Mouse (Mus musculus) midbrain, embryonic 15.5 days (tissue): ENCODE results near the gene Gm20388. TPM values are rescaled to one million over a fixed set of nuclear protein-coding genes. Genes with fewer than 3 reads are reported as not detected.

ENCODE experiments used
- ATAC-seq: fragments of 200-750 bp; cut with Nextera tagmentation; replicated peaks from 2 replicates; pipeline ENCODE4 v1.8.0; 2017; ENCODE audit warnings: moderate TSS enrichment
- H3K27ac ChIP-seq: fragments of 300-500 bp; sonication (generic); 2 replicates; pipeline ENCODE4 v1.5.1; 2015; ENCODE audit warnings: mild to moderate bottlenecking, inconsistent platforms
- H3K27me3 ChIP-seq: fragments of 300-500 bp; sonication (generic); replicated peaks from 2 replicates; pipeline ENCODE4 v1.6.1; 2015; ENCODE audit warnings: inconsistent platforms
- H3K36me3 ChIP-seq: fragments of 300-500 bp; sonication (generic); replicated peaks from 2 replicates; pipeline ENCODE4 v1.6.1; 2015; ENCODE audit warnings: inconsistent platforms
- H3K4me1 ChIP-seq: fragments of 300-500 bp; sonication (generic); 2 replicates; pipeline ENCODE4 v1.6.1; 2015; ENCODE audit warnings: inconsistent platforms
- H3K4me2 ChIP-seq: fragments of 300-500 bp; sonication (generic); 2 replicates; pipeline ENCODE4 v1.6.1; 2015; ENCODE audit warnings: inconsistent platforms, mild to moderate bottlenecking, moderate library complexity
- H3K4me3 ChIP-seq: fragments of 300-500 bp; sonication (generic); 2 replicates; pipeline ENCODE4 v1.5.1; 2015; ENCODE audit warnings: mild to moderate bottlenecking, inconsistent platforms
- H3K9ac ChIP-seq: fragments of 300-500 bp; sonication (generic); 2 replicates; pipeline ENCODE4 v1.6.1; 2015; ENCODE audit warnings: mild to moderate bottlenecking, inconsistent platforms
- H3K9me3 ChIP-seq: fragments of 300-500 bp; sonication (generic); 2 replicates; pipeline ENCODE4 v1.6.1; 2016; ENCODE audit warnings: inconsistent platforms
- WGBS: fragments of 180-500 bp; shearing (Covaris S2); methylation state at CpG from one replicate; pipeline ENCODE4 v1.1.7; 2015; ENCODE audit warnings: mixed read lengths; 5-methylcytosine and 5-hydroxymethylcytosine counted together
- polyA plus RNA-seq: library from polyadenylated mRNA; unstranded; fragments of >200 nt; fragmentation: Nextera tagmentation; extraction: Ambion mirVana; gene quantifications from 2 replicates; pipeline ENCODE4 v1.2.1, GENCODE M21; 2015

Gene Gm20388
- polyA plus RNA-seq, 1 experiment from 2014 or later = 5.6 TPM

DNA sequence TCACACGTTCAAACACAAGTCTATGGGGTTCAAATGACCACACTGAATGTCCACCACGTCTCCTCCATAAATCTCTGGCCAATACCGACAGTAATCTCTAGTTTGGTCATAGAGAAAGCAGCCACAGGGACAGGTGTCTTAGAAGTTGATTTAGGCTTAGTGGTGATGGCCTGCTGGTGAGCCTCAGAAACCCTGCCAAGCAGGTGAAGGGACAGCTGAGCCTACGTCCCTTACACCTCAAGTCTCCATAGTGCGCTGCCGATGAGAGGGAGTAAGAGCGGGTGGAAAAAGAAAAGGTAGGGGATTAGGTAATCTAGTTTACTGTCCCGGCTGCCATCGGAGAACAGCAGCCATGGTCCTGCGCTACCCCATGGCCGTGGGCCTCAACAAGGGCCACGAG is 2925.6 kb downstream of the Gm20388 start:
- 89% methylated on average over 12 of the region's 12 CpGs for WGBS
- Histone ChIP-seq H3K4me2 (no peak overlapping the region), H3K9ac (no peak overlapping the region), H3K27me3 (no peaks in the 10 kb centered on the region), H3K36me3 (no peaks in the 10 kb centered on the region), H3K4me1 (no peaks in the 10 kb centered on the region), H3K9me3 (no peaks in the 10 kb centered on the region), H3K27ac (no peak overlapping the region), H3K4me3 (no peak overlapping the region)
- no peak for ATAC-seq

DNA sequence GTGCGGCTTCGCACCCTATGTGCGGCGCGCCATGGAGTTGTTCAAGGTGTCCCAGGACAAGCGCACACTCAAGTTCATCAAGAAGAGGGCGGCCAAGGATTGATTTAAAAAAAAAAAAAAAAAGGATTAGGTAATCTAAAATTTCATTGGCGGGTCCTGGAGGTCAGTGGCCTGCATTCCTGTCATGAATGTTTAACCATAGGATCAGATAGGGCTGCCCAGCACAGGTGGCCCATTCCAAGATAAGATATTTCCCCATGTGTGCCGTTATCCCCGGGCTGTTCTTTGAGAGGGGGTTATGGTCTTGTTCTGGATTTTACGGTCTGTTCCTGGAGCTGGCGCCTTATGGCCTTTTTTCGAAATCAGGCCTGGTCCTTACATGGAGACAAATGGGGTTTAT is 2926.1 kb downstream of the Gm20388 start:
- no peak for ATAC-seq
- Histone ChIP-seq H3K27ac (no peak overlapping the region), H3K36me3 (no peaks in the 10 kb centered on the region), H3K9me3 (no peaks in the 10 kb centered on the region), H3K4me2 (no peak overlapping the region), H3K4me3 (no peak overlapping the region), H3K4me1 (no peaks in the 10 kb centered on the region), H3K27me3 (no peaks in the 10 kb centered on the region), H3K9ac (no peak overlapping the region)
- 91% methylated on average over 13 of the region's 13 CpGs for WGBS

DNA sequence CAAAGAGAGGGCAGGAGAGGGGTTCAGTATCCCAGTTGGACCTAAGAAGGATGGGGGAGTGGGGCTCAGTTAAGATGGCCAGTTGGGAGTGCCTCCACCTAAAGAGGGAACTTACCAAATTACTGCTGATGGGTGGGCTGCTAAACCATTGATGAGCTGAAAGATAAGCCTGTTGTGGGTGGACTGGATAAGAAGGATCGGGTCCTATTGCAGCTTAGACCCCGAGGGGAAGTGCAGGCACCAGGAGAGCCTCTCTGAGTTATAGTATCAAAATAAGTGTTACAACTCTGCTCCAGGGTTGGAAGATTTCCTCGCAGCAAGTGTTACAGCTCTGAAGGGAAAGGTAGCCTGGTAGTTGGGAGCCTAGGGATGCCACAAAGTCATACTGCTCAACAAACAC is 2933.5 kb downstream of the Gm20388 start:
- no peaks in the 10 kb centered on the region for H3K27me3 ChIP-seq
- 75% methylated on average over 3 of the region's 3 CpGs for WGBS
- H3K4me2 ChIP-seq = no peak overlapping the region
- H3K27ac ChIP-seq = no peak overlapping the region
- no peak overlapping the region for H3K4me3 ChIP-seq
- H3K36me3 ChIP-seq = no peaks in the 10 kb centered on the region
- no peak overlapping the region for H3K9ac ChIP-seq
- H3K4me1 ChIP-seq = 0 out of 2 replicates have a peak, but pooled peaks cover 4% of the 10 kb centered on the region
- H3K9me3 ChIP-seq = no peaks in the 10 kb centered on the region
- ATAC-seq = no peak

DNA sequence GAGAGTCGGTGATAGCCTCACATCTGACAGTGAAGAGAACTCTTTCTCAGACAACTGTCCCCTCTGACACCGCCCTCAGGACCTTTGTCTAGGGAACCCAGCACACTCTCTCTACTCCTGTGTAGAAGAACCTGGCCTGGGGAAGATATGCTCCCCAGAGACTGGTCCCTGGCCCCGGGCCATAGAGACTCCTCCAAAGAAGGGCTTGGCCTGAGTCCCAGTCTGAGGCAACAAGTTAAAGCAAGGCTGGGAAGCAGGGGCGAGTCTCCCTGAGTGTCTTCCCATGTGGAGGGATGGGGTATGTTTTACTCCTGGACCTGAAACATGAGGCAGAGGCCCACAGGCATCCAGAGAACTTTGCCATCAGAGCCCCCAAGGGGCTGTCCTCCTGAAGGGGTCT is 2935.0 kb downstream of the Gm20388 start:
- Histone ChIP-seq H3K27ac (no peak overlapping the region), H3K4me3 (no peak overlapping the region), H3K27me3 (no peaks in the 10 kb centered on the region), H3K9me3 (no peaks in the 10 kb centered on the region), H3K4me2 (no peak overlapping the region), H3K9ac (no peak overlapping the region), H3K36me3 (no peaks in the 10 kb centered on the region), H3K4me1 (0 out of 2 replicates have a peak, but pooled peaks cover 4% of the 10 kb centered on the region)
- 80% methylated on average over 4 of the region's 4 CpGs for WGBS
- no peak for ATAC-seq

DNA sequence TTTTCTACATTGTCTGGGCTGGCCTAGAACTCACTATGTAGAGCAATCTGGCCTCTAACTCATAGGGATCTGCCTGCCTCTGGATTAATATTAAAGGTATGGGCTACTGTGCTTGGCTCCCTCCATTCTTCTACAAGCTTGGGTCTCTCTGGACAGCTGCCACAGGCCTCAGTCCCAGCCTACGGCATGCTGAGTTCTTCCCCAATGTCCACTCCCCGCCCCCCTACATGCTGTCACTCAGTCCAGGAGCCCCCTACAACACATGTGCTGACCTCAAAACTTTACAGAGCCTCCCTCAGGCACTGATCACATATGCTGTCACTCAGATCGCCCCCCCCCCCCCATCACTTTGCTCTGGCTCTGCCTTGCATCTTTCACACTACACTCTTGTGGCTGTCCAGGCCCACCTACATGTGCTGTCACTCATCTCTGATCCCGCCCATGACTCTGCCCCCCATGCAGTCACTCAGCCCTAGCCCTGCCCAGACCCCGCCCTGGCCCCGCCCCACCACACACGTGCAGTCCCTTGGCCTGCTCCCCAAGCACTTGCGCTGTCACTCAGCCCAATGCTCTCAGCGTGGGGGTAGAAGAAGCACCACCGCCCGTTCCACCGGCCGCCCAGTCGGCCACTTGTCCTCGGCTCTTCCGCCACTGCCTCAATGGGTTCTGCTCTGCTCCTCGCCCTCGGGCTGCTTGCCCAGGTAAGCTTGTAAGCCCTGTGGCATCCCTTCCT is 2937.4 kb downstream of the Gm20388 start, which contains the start of gene Cdh15:
Cdh15 (plus strand) TSS at position 138 of the 733 bp plus-strand sequence.
- no peaks in the 10 kb centered on the region for H3K27me3 ChIP-seq
- no peaks in the 10 kb centered on the region for H3K36me3 ChIP-seq
- 0 out of 2 replicates have a peak, but pooled peaks cover 4% of the 10 kb centered on the region for H3K4me1 ChIP-seq
- no peaks in the 10 kb centered on the region for H3K9me3 ChIP-seq
- no peak within 1 kb of the TSS for H3K9ac ChIP-seq
- peak within 1 kb of the TSS; percentile 26 for H3K4me2 ChIP-seq
- H3K4me3 ChIP-seq = no peak within 1 kb of the TSS
- peak; percentile 84 for ATAC-seq
- no peak within 1 kb of the TSS for H3K27ac ChIP-seq
- 17% methylated on average over 18 of the region's 18 CpGs for whole genome bisulfite sequencing

DNA sequence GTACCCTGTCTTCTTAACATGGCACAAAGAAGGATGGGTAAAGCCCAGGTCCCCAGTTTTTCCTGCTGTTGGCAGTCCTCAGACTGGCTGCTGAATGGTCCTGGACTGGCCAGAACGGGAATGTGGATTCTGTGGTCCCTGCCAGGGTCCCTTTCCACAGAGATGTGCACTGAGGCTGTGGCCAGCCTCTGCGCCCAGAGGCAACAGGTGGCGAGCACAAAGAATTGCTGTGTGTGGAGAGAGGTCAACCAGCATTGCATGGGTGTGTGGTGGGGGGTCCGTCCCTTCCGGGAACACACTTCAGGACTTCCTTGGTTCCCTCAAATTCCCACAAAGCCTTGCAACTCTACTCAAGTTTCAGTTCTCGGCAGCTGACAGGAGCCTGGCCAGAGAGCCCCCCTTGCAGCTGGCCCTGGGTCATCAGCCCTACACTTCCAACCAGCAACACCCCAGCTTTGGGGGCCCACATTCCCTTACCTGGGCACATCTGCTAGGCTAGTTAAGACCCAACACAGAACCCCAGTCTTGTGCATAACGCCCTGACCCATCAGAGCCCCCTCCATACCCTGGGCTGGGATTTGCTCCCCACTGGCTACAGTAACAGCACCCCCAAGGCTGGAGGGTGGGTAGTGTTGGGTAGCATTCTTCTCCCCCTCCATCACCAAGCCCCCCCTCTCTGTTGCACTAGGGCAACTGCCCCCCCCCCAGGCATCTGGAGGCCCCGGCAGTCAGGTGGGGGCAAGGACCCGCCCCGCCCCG is 2938.7 kb downstream of the Gm20388 start:
- 74% methylated on average over 11 of the region's 11 CpGs for WGBS

DNA sequence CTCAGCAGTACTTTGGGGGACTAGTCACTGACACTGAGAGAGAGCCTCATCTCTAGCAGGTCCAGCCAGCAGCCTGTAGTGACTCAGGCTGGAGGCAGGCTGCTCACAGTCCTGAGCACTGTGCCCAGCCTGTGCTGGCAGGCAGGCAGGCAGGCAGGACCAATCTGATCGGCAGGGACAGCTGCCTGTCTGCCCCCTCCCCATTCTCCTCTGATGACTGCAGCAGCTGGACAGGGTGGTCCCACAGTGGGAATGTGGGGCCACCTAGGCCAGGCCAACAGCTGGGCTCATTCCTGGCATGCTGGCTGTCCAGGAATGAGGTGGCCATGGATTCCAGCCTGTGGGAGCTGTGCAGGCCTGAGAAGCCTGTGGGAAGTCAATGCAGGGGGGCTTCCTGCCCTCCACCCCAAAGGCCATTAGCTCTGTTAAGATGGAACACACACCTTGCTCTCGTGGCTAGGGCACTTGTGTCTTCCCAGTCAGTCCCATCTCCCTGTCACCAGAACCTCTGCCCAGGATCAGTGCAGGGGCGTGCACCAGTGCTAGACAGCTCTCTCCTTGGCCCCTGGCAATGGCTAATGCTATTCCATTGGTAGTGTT is 2940.1 kb downstream of the Gm20388 start:
- H3K9me3 ChIP-seq = no peaks in the 10 kb centered on the region
- no peak overlapping the region for H3K4me2 ChIP-seq
- H3K4me3 ChIP-seq = no peak overlapping the region
- no peaks in the 10 kb centered on the region for H3K27me3 ChIP-seq
- no peak overlapping the region for H3K9ac ChIP-seq
- no peak overlapping the region for H3K27ac ChIP-seq
- H3K4me1 ChIP-seq = peaks cover 12% of the 10 kb centered on the region; the same call in 1 of the 2 replicates
- no peak for ATAC-seq
- WGBS = 72% methylated on average over 3 of the region's 3 CpGs
- H3K36me3 ChIP-seq = no peaks in the 10 kb centered on the region

More for the DNA sequence above, 2938.7 kb downstream of the Gm20388 start:
- Histone ChIP-seq H3K9me3 (no peaks in the 10 kb centered on the region), H3K27me3 (no peaks in the 10 kb centered on the region), H3K4me3 (no peak overlapping the region), H3K36me3 (no peaks in the 10 kb centered on the region), H3K4me1 (peaks cover 12% of the 10 kb centered on the region; the same call in 1 of the 2 replicates), H3K4me2 (no peak overlapping the region), H3K27ac (no peak overlapping the region), H3K9ac (no peak overlapping the region)
- no peak for ATAC-seq

DNA sequence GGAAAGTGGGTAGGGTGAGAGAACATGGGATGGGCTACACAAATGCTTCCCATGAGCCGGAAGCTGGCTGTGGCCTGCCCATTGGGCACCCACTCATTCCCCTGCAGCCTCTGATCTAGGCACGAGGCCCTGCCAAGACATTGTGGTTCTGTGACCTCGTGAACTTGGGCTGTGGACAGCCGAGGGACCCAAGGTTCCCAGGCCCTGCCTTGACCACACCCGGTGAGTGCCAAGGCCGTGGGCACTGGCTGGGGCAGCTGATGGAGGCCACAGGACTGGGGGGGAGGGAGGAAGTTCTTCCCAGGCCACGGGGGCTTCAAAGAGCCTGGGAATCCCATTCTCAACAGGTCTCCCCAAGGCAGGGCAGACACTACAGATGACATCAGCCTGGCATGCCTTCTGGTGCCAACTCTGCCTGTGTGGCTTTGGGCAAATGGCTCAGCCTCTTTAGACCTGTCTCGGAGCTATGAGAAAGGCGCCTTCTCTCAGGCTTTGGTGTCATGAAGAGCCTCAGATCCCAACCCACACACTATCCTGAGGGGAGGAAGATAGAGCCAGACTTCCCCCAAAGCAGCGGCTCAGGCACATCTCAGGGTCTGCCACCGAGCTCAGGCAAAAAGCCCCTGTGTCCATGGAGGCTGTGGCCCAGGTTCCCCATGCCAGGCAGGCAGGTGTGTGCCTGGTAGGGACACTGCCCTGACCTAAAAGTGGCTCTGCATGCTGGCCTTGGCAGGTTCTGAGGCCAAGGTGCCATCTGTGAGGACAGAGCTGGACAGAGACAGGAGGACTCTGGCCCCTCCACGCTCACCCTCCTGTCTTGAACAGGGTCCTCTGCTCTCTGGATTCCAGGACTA is 2941.3 kb downstream of the Gm20388 start:
- no peak for ATAC-seq

DNA sequence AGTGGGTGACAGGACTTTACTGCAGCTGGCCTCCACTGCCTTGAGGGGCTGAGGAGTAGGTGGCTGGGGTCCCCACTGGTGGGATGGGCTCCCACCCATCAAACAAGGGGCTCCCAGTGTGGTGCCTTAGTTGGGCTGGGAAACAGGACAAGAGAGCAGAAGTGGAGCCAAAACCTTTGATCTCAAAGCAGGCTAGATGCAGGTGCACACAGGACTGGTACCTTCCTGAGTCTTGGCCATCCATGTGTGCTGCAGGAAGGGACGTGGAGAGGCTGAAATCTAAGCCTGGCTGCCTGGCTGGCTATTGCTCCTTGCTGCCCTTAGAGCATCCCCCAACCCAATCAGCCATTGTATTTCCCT is 2941.9 kb downstream of the Gm20388 start:
- H3K4me2 ChIP-seq = no peak overlapping the region
- no peaks in the 10 kb centered on the region for H3K9me3 ChIP-seq
- no peak overlapping the region for H3K27ac ChIP-seq
- ATAC-seq = no peak
- peaks cover 12% of the 10 kb centered on the region; the same call in 1 of the 2 replicates for H3K4me1 ChIP-seq
- 56% methylated on average over 1 of the region's 1 CpGs for WGBS
- no peak overlapping the region for H3K9ac ChIP-seq
- H3K27me3 ChIP-seq = no peaks in the 10 kb centered on the region
- no peaks in the 10 kb centered on the region for H3K36me3 ChIP-seq
- no peak overlapping the region for H3K4me3 ChIP-seq

More for the DNA sequence above, 2941.3 kb downstream of the Gm20388 start:
- Histone ChIP-seq H3K27ac (no peak overlapping the region), H3K36me3 (no peaks in the 10 kb centered on the region), H3K9me3 (no peaks in the 10 kb centered on the region), H3K27me3 (no peaks in the 10 kb centered on the region), H3K4me1 (peaks cover 12% of the 10 kb centered on the region; the same call in 1 of the 2 replicates), H3K4me3 (no peak overlapping the region), H3K9ac (no peak overlapping the region), H3K4me2 (no peak overlapping the region)
- WGBS = 82% methylated on average over 12 of the region's 12 CpGs

DNA sequence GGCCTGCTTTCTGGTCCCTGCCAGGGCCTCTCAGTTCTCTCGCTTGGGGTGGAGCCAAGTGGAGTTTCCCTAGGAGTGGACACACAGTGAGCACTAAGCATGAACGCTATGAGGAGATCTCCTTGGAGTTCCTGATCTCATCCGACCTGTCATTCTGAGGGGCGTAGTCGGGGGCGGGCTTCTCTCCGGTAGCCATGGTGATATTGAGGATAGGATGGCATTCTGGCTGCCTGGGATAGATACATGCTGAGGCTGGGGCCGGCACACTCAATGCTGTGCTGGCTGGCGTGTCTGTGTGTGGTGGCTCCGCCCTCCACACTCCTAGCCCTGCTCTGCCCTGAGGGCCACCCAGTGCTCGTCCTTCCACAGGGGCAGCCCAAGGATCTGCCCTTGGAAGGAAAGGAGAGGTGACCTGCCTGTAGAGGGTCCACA is 2942.7 kb downstream of the Gm20388 start:
- H3K36me3 ChIP-seq = no peaks in the 10 kb centered on the region
- no peak overlapping the region for H3K27ac ChIP-seq
- no peak overlapping the region for H3K4me3 ChIP-seq
- H3K9ac ChIP-seq = no peak overlapping the region
- peak; percentile 63; the same call in 1 of the 2 replicates for ATAC-seq
- no peak overlapping the region for H3K4me2 ChIP-seq
- peaks cover 8% of the 10 kb centered on the region; the same call in 1 of the 2 replicates for H3K4me1 ChIP-seq
- 6% methylated on average over 11 of the region's 11 CpGs for WGBS
- no peaks in the 10 kb centered on the region for H3K27me3 ChIP-seq
- no peaks in the 10 kb centered on the region for H3K9me3 ChIP-seq

DNA sequence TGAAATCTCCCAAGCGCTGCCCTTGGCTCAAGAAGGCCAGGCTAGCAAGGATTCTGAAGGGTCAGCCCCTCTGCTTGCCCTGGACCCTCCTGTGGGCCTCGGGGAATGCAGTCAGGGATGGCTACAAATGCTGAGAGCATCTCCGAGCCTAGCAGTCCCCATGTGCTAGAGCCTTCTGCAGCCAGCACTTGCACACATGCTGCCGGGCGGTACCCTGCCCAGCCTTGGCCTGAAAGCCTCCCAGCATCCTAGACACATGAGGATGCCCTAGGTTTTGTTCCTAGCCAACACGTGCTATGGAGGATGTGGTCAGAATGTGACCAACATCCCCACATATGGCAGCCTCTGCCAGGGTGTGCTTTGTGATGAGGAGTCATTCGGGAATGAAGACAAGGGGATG is 2943.7 kb downstream of the Gm20388 start:
- no peak overlapping the region for H3K9ac ChIP-seq
- WGBS = 82% methylated on average over 7 of the region's 7 CpGs
- no peak for ATAC-seq

More for the DNA sequence above, 2943.7 kb downstream of the Gm20388 start:
- H3K27me3 ChIP-seq = no peaks in the 10 kb centered on the region
- no peak overlapping the region for H3K4me2 ChIP-seq
- H3K36me3 ChIP-seq = no peaks in the 10 kb centered on the region
- H3K9me3 ChIP-seq = no peaks in the 10 kb centered on the region
- no peak overlapping the region for H3K27ac ChIP-seq
- H3K4me1 ChIP-seq = peaks cover 8% of the 10 kb centered on the region; the same call in 1 of the 2 replicates
- H3K4me3 ChIP-seq = no peak overlapping the region
